Mouse (Mus musculus): ENCODE data around the gene Traf3ip1.

The Traf3ip1 gene

DNA sequence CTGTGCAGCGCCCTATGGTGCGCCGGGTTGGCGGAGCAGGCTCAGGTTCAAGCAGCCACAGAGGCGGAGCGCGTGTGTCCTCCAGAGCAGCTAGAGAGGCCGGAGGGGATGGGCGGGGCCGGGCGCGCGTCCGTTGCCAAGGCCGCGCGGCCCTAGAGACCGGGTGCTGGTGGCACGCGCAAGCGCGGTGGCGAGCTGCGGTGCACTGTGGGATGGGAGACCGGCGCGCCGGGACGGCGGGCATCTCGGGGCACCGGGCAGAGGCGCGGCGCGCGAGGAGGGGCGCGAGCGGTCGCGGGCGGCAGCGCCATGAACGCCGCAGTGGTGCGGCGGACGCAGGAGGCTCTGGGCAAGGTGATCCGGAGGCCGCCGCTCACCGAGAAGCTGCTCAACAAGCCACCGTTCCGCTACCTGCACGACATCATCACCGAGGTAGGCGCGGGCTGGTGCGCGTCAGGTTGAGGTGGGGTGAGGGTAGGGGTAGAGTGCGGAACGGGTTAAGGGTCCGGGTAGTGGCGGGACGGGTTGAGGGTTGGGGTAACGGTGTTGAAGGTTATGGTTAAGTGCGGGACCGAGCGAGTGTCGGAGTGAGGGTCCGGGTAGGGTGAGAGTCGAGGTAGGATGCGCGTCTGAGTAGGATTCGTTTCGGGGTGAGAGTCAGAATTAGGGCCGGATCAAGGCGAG, at the start of gene Traf3ip1:
Gene Traf3ip1, plus strand, starts transcription at position 191 of the 684 bp plus-strand sequence.
- peak; percentile 89 for DNase-seq (ENCODE audit: low read depth, low spot score)

DNA sequence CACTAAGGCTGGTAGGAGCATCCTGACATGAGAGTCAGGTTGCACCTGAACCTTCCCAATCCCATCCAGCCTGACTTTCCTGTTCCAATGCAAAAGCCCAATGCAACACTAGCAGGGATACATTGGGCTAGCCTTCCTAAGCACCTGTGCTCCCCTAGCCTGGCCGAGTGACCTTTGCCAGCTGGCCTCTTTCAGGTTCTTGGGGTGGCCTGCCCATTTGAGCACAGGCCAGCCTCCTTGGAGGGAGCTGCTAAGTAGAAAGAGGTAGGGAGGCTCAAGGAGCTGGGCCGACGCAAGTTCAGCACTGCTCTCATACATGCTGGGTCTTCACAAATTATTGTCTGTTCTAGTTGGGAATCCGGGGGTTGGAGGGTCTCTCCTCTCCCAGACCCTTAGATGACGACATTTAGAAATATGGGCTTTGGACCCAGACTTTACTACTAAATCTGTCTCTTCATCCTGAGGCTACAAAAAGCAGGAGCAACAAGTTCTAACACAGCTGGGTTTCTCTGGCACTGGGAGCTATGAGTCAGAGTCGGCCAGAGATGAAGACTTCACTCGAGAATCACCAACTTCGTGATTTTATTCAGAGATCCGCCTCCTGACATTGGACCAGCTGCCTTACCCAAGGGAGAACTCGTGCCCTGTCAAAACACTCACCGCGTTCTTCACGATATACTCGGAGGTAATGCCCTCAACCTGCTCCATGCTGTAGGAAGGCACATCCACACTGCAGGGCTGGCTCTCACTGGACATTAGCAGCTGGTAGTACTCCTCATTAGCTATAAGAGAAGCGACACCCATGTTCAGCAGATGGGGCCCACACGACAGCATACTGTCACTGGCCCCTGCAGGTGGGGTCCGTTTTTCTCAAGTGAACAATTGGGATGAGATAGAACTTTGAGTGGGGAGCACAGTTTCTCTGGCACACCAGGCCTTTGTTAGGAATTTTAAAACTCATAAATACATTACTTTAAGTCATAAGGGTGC, 49.3 kb upstream of the Traf3ip1 start:
- no peak for DNase-seq (ENCODE audit: low read depth, low spot score)

DNA sequence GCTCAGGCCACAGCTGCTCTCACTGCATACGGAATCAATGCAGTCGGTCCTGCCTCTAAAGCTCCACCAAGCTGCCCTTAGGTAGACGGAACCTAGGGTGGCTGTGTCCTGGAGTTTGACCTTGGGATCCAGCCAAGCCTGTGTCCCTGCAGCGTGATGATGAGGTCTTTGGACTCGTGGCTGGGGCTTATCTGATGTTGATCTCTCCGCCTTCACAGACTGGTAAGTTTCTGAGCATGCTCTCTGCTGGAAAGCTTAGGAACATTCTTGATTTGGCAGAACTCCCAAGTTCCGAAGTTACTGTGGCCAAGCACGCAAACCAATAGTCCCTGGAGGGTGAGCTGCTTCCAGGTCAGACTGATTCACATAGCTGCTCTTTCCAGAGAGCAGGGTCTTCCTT, 48.4 kb upstream of the Traf3ip1 start:
- DNase-seq (ENCODE audit: low read depth, low spot score): no peak

DNA sequence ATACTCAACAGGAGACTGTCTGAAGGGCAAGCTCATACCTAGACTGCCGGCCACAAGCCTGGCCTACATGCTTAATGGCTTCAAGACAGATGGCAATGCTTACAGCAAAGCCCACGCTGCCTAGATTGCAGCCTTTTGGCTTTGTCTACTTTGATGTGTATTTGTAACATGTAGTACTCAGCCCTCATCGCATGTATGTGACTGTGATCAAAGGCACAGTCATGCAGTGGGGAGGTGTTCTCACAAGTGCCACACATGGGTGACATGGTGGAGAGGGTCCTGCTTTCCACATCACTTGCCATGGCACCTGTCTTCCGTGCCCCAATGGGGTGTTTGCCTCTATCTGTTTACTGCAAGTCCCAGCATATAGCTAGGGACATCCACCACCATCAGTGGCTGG, 47.9 kb upstream of the Traf3ip1 start:
- DNase-seq (ENCODE audit: low read depth, low spot score): no peak

DNA sequence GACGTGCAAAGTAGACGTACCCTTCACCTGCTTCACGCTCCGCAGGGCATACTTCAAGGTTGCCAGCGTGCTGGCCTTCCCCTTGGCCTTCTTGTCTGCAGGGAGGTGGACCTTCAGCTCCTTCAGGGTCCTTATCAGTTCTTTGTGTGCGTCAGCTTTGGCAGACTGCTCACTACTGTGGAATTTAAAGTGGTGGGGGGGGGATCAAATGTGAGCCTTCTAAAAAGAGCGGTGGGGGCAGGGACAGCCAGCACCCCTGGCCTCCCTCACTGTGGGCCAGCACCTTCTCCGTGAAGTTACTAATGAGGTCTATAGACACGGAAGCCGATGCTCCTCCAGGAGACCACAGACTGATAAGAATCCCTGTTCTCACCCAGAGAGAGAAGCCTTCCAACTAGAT, 45.8 kb upstream of the Traf3ip1 start:
- no peak for DNase-seq (ENCODE audit: low read depth, low spot score)

DNA sequence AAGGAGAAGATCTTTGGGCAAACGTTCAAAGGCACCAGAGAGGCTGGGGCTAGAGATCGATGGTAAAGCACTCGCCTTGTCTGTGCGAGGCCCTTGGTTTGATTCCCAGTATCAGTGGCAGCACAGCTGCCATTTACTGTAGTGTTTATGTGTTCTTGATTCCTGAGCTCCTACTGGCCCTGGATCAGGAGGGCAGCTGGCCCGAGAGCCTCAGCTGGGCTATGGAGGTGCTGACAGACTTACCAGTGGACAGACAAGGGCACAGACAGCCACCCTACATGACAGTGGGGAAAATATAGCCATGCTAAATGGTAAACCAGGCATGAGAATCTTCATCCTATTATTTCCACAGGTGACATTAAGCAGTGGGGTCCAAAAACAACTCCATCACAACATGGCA, 43.6 kb upstream of the Traf3ip1 start:
- no peak for DNase-seq (ENCODE audit: low read depth, low spot score)

DNA sequence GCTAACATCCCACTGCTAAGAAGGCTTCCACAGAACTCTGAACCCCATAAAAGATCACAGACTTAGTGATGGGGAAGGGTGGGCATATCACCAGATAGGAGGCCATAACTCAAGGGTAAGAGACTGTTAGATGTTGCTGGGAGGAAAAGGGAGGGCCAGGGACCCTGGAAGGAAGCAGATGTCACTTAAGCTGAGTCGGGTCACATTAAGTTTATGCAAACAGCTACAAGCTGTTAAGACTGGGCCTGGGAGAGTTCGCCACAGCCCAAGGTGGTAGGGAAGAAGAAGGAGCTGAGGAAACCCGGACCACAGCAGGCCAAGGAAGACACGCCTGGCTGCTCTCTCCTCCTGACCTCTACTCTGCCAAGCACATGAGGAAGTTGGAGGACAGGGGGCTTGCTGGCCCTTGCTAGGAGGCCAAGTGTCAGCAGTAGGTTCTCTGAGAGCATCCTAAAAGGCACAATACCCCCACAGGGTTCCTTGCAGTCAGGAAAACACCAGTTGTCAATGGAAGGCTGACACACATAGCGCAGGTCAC, 42.8 kb upstream of the Traf3ip1 start:
- DNase-seq (ENCODE audit: low read depth, low spot score): no peak

DNA sequence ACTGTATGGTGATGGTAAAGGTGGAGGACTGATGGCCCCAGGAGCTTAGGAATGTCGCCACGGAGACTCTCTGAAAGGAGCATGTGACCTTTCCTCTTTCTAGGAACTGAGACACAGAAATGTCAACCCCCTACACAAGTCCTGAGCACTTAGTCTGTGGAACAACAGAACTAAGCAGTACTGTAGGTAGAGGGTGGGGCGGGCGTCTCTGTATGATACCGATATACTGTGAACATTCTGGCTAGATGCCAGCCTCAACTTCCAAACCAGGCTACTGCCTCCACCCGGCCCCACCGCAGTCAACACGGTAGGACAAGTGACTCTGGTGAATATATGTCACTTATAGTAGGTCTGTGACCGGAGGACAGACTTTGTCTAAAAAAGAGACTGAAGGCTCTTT, 40.5 kb upstream of the Traf3ip1 start:
- no peak for DNase-seq (ENCODE audit: low read depth, low spot score)

DNA sequence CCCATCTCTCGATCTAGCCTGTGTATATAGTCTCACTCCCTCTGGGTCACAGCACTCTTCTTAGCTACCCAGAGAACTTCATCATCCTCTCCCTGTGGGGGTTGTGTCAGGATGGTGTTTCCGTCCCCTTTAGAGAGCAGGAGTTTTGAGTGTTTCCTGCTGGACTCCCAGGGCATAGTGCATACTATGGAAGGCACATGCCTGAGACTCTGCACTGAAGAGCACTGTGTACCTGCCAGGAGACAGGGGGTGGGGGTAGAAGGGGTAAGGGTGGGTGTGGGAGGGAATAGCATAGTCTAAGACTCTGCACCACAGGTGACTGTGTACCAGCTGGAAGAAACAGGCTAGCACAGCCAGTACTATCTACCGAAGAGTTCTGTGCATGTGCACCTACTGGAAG, 40.1 kb upstream of the Traf3ip1 start:
- DNase-seq (ENCODE audit: low read depth, low spot score): no peak

DNA sequence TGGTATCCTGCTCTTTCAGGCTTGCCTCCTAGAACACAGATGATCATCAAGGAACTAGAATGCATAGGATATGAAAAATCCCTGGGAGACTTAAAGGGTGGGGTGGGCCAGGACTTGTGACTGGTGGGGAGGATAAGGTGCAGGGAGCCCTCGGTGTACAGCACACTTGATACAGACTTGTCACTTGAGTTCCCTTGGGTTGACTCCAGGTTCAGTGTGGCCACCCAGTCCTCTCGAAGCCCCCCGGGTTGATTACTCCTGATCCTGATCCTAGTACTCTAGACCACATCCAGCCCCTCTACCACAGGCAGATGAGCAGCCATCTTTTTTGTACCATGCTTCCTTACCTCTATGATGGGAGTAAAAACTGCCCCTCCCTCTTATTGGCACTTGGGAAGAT, 39.5 kb upstream of the Traf3ip1 start:
- no peak for DNase-seq (ENCODE audit: low read depth, low spot score)

DNA sequence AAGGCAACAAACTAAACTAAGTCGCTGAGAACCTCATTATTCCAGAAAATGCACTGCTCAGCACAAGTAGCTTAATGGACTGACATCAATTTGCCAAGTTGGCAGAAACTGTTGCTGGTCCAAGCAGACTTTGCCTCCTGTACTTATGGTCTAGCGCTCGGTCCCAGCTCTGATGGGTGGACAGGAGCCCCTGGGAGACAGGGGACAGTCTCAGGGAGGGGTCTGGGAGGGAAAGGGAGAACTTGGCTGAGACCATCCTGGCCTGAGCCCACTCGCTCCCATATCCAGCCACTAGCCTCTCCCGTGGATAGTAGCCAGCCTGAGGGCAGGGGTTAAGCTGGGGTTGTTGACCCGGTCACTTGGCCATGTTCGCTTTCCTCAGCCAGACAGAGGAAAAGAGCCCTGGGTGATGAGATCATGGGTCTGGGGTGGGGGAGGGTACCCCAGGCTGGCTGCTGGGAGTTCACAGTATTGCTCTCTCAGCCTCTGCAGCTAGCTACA, 38.7 kb upstream of the Traf3ip1 start:
- no peak for DNase-seq (ENCODE audit: low read depth, low spot score)

DNA sequence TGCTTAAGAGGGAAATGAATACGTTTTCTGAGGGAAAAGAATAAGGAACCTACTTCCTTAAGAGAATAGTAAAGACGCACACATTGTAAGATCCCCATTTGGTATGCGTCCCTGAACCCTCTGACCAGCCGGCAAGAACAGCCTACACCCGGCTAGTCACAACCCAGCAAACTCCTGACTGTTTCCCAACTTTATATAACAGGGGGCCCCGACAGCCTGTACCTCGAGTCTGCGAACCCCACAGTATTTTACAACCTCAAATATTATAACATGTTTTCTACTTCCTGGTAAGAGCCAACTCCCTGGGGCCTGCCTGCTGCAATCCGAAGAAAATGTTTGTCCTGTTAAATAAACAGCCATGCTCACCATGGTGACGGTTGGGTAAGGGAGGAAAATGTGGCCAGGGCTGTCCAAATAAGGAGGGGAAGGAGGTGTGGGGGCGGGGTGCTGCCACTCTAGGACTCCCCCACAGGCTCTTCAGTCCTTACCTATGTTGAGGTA, 38.1 kb upstream of the Traf3ip1 start:
- no peak for DNase-seq (ENCODE audit: low read depth, low spot score)

DNA sequence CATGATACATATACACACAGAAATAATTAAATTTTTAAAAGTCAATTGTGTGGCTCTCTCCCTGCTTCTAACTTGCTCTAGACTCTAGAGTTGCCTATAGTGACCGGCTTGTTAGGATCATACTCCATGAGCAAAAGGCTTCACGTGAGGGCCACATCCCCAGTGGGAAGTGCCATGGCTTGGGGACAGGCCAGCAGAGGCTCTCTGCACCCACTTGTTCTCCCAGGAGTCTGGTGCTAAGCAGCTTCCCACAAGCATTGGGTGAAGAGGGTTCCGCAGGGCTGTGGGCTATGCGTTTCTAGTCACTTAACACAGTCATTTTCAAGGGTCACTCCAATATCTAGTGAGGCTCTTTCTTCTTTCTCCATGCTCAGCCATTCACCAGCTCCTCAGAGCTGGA, 37.3 kb upstream of the Traf3ip1 start:
- no peak for DNase-seq (ENCODE audit: low read depth, low spot score)

DNA sequence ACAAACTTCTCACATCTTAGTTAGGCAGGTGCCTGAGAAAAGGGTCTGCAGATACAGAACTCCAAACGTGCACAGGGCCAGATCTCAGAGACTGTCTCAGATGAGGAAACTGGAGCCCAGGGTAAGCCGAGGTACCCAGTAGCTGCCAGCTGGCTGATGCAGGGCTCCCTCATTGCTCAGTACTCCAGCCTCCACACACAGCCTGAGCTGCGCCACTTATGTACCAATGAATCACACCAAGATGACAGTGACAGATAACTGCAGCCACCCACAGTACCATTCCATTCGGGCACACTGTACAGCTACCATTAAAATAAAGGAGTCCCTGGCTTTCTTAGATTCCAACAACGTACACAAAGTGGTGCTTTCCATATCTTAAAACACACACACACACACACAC, 36.7 kb upstream of the Traf3ip1 start:
- DNase-seq (ENCODE audit: low read depth, low spot score): no peak

DNA sequence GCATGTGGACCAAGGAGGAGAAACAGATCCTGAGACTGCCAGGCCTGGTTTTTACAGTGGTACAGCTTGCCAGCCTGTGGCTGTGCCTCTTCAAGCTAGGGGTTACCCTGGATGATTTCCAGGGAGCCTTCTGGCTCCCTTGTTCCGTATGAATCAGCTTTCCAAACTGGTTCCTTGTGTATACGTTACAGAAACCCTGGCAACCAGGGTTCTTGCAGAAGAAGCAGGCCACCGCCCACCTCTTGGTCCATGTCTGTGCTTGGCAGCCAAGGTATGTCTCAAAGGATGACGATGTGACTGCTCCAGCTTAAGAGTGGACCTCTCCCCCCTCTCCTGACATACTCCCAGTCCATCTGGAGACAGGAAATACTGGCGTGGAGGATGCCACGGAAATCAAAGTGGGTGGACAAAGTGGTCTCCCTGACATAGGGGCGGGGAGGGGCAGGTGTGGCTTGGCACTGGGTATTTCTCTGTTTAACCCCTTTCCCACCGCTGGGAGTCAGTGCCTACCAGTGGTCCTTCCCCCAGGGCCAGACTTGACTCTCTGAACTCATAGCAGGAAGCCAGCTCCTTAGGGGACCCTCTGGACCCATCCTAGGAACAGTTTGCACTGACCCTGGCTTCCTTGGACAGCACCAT, 36.1 kb upstream of the Traf3ip1 start:
- no peak for DNase-seq (ENCODE audit: low read depth, low spot score)

DNA sequence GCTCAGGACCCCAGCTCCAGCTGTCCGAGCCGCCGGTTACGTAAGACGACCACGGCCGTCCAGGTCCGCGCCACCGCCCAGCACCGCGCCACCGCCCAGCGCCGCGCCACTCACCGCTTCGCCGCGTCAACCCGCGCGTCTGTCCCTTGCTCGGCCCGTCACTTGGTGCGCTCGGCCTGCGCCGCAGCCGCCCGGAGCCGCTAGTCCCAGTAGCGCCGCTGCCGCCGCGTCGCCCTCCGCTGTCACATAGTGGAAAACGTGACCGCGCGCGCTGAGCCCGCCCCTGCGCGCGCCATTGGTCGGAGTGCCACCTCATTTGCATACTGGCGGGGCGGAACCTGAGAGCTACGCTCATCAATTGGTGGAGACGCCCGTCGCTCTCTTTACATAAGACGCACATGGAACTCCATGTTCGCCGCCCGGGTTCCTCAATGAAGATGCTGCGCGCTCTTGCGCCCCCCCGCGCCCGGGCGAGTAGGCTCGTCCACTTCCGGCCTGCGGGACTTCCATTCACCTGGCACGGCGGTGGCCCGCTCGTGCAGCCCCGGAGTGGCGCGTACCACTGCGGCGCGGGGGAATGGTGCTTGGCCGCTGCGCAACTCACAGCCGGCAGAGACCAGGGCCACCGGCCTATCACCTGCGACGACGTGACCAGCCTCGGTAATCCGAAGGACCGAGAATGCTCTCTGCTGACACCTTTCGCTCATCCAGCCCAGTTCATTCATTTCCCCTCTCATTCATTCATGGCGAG, 35.2 kb upstream of the Traf3ip1 start, which contains the start of gene Per2:
Gene Per2, minus strand, starts transcription at position 266 of the 751 bp plus-strand sequence.
- peak; percentile 98 for DNase-seq (ENCODE audit: low read depth, low spot score)

DNA sequence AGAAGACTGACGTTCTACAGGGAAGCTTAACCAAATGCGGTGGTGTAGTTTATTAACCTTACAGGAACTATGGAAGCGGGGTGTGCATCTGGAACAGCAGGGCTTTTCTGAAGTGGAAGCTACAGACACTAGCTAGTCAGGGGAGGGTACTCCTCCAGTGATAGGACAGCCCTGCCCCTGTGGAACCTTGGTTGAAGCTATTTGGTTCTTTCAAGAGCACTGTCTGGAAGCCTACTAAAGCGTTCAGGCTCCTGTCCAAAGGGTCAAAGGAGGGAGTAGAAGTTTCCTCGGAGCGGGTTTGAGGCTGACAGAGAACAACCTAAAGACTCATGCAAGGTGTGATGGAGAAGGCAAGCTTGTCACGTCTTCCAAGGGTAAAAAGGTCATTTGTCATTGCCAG, 34.4 kb upstream of the Traf3ip1 start:
- DNase-seq (ENCODE audit: low read depth, low spot score): no peak

DNA sequence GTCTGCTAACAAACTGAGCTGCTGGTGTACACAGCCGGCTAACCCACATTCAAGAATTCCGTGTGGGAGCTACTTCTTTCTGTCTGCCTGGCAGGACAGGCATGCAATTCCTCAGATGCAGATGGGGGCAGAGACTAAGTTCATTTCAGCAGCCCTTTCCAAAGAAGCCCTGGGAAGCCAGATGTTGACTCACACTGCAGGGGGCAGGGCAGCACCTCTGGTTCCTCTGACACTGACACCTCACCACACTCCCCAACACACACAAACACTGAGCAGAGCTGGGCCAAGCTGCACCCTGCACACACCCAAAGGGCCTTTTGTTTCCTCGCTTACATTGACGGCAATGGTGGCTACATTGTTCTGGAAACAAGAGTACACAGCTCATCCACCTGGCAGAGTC, 33.9 kb upstream of the Traf3ip1 start:
- no peak for DNase-seq (ENCODE audit: low read depth, low spot score)

DNA sequence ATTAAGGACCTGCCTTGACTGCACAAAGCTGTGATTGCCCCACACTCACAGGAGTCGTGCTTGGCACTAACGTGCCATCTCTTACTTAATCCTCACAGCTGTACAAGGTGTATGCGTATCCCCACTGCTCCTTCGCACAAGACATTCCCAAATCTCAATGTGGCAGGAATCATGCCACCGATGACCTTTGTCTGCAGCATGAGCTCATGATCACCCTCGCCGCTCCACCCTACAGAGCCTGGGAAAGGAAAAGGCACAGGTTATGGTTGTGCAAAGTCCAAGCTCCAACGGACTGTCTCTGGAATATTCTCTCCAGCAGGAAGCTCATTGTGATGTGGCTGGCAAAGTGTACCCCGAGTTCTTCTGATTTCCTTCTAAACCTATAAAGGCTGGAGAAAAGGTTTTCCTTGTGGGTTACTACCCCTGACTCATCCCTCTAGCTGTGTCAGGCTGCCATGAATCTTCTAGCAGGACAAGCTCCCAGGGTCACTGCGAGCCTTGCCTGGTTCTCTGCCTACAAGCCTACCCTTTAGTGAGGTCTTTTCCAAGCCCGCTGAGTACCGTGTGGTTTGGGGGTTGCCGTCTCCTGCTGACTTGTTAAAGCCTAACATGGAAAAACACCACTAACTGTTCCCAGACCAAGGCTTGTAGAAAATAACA, 31.0 kb upstream of the Traf3ip1 start:
- DNase-seq (ENCODE audit: low read depth, low spot score): no peak

DNA sequence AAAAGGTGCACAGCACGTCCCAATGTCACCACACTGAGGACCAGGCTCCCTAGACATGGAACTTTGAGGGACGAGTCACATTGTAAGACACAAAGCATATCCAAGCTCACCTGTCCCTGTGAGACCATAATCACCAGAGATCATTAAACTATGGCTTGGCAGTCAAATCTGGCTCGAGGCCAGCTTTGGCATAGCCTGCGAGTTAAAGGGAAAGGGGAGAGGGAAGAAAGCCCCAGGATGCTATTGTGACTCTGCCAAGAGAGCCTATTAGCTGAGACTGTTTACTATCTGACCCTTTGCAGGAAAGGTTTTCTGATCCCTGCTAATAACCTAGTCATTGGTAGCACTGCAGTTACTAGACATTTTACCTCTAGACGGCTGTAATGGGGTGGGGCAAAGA, 30.0 kb upstream of the Traf3ip1 start:
- no peak for DNase-seq (ENCODE audit: low read depth, low spot score)

Data from R1 (cell line).